Mouse (Mus musculus) cerebellum, adult 9-10 months (tissue): ENCODE measurements around the gene Pxn.
A peak's percentile ranks its signal among the peaks of the same experiment; 100 is the strongest.
"Not testable (repeated sequence)": the region's sequence is repeated elsewhere in the genome, so short reads cannot be mapped to it uniquely, and the experiment has no call there.

Experiments used
- DNase-seq: peaks from one replicate; pipeline ENCODE4 v3.0.0; 2022

Gene Pxn

DNA sequence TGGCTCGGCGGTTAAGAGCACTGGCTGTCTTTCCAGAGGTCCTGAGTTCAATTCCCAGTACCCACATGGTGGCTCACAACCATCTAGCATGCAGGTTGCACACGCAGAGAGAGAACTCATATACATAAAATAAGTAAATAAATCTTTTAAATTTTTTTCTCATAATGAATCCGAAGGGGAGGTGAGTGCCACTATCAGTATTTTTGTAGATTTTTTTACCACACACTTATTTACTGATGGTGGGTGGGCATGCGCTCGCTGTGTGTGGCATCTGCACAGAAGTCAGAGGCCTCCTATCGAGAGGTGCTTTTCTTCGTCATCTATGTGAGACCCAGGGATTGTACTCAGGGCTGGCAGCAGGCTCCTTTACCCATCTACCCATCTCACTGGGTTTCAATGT, 19.1 kb upstream of the Pxn start:
- peak; percentile 54 for DNase-seq

DNA sequence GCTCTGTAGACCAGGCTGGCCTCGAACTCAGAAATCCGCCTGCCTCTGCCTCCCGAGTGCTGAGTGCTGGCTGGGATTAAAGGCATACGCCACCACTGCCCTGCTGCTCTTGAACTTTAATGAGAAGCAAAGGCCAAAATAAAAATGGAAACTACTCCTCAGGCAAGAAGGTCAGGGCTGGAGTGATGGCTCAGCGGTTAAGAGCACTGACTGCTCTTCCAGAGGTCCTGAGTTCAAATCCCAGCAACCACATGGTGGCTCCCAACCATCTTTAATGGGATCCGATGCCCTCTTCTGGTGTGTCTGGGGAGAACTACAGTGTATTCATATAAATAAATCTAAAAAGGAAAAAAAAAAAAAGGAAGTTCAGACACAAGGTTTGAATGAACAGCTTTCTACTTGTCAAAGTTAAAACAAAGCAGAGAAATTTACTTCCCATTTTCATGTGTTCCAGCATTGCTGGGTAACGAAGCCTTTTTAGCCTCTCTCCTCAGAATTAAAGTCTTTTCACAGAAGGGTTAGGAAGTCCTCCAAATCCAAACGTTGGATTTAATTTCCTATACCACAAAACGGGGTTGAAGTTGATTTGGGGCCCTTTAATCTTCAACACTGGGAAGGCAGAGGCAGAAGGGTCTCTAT, 18.4 kb upstream of the Pxn start:
- peak; percentile 55 for DNase-seq

DNA sequence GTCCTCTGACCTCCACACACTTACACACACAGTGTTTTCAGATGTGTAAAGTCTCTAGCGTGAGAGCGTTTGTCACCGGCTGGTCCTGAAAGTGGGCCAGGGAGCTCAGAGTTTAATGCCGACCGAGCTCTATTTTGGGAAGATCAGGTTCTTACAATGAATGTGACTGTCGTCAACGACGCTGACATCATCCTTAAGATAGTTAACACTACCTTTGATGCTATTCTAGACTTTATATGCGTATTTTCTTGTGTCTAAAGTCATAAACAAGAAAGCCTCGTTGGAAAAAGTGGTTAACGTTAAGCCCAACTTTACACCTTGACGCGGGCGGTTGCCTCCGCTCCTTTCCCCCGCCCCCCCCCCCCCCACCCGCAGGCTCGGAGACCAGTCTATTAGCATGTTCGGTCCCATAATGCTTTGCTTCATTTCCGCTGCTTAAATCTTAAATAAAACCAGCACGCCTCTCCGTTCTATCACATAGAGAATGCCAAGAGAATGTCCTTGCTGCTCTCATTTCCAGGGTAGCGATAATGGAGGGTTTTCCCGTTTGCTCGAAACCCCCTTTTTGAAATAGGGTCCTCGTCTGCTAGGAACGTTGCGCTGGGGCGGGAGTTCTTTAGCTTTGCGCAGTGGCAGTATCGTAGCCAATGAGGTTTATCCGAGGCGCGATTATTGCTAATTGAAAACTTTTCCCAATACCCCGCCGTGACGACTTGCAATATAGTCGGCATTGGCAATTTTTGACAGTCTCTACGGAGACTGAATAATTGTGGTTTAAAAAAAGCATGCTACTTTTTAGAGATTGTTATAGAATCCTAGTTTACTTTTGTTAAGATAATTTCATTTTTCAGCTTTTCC, 17.4 kb upstream of the Pxn start:
- peak; percentile 93 for DNase-seq

DNA sequence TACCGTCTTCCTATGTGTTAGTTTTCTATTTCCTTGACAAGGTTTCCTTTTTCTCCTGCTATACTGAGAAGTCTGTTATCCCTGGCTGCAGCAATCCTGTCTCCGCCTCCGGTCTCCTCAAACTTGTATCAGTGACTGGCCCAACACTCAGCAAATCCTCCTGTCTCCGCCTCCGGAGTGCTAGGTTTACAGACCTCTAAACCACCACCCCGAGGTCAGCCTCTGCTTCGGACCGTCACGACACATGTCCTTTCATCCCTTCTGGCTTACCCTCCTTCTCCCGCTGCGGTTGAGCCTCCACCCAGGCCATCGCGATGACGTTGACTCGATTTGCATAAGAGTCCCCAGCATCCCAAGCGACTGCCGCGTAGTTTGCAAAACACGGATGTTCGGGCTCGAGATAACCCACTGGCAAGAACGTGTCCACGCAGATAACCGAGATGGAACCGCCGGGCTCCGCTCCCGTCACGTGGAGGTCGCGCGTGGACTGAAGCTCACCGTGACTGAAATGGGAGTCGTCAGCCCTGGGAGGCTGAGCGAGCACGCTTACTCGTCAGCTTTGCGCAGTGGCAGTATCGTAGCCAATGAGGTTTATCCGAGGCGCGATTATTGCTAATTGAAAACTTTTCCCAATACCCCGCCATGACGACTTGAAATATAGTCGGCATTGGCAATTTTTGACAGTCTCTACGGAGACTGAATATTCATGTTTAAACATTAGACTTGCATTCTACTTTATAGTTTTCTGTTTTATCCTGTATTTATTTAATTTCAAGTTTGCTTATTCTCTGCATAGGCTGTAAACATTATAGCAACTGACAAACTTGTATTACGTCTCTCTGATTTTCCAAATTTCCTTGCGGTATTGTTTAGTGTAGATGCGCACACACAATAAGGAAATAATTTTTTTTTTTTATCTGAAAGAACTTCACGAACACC, 16.5 kb upstream of the Pxn start:
- DNase-seq: peak; percentile 96

DNA sequence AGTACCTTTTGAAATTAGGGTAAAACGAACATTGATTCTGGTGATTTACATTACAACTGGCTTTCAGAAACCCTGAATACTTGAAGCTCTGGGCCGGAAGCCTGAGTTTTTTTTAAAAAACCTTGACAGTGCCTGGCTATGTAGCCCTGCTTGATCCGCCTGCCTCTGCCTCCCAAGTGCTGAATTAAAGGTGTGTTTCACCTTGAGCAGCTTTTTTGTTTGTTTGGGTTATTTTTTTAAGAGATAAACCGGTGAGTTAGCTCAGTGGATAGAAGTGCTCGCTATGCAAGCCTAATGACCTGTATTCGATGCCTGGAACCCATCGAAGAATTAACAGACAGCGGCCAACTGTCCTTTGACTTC, 15.9 kb upstream of the Pxn start:
- DNase-seq: peak; percentile 48

DNA sequence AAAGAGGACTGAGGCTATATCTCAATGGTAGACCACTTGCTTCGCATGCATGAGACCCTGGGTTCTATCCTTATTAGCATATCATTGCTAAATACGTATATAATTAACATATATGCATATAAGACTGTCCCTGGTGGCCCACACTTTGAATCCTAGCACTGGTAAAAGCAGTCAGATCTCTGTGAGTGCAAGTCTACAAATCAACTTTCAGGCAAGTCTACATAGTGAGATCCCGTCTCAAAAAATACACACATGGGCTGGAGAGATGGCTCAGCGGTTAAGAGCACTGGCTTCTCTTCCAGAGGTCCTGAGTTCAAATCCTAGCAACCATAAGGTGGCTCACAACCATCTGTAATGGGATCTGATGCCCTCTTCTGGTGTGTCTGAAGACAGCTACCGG, 15.4 kb upstream of the Pxn start:
- peak; percentile 56 for DNase-seq

DNA sequence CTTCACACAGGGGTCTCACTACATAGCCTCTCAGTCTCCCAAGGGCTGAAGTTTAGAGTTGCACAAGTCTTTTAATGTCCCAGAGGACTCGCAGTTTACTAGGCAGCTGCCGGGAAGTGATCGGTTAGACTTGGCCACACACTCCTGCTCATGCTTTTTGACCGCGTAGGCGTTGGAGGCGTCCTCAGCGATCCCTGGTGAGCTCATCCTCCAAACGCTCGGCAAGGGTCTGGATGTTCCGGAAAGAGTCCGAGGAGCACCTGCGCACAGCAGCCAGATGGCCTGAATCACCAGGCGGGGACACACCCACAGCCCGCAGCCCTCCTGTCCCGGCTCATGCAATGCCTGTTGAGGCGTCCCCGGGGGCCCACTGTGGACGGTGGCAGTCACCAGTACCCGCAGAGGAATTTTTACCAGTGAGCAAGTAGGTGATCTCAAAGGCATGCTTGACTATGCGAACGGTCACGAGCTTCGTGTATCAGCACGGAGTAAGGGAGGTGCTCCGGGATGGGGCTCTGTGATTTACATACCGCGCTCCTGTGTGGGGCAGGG, 14.6 kb upstream of the Pxn start:
- DNase-seq: peak; percentile 72

DNA sequence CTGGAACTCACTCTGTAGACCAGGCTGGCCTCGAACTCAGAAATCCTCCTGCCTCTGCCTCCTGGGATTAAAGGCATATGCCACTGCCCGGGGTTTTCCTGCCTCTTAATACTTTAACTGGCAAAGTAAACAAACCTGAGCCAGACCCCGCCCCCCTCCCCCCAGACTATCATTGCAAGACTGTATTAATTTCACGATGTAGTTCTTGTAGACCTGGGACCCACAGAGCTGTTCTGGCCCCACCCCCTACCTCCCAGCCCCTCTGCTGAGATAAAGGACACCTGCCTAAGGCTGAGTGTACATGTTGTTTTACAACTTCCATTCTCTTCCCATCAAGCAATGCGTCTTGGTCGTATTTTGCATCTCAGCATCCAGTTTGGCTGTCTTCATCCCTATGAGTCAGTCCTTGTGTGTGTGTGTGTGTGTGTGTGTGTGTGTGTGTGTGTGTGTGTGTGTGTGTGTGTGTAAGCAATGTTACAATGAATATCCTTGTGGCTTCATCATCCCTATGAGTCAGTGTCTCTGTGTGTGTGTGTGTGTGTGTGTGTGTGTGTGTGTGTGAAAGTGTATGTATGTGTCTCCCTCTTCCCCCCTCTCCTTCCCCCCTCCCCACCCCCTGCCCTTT, 13.7 kb upstream of the Pxn start:
- peak; percentile 46 for DNase-seq

DNA sequence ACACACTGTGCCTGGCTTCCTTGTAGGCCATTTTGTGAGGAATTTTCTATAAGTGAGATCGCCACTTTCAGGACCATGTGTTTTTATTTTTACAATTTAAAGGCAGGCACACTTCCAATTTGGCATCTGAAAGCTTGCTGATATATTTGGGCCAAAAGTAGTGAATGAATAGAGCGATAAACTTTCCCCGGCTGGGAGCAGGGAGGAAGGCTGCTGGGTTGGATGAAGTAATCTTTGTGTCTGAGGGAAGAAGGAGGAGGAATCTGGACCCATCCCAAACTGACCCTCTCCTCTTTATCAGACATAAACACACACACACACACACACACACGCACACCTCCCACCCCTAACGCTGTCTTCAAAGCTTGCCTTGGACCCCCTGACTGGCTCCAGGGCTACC, 13.0 kb upstream of the Pxn start:
- DNase-seq: peak; percentile 47

DNA sequence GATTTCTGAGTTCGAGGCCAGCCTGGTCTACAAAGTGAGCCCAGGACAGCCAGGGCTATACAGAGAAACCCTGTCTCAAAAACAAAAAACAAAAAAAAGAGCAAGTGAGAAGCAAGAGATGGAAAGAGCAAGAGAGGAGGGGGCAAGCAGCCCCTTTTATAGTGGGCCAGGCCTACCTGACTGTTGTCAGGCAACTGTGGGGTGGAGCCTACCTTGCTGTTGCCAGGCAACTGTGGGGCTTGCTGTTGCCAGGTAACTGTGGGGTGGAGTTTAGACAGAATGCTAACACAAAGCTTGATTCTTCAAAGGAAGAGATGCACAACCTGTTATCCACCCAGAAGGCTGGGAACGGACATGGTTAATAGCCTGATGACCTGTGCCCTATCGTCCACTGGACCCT, 10.9 kb upstream of the Pxn start:
- DNase-seq: peak; percentile 26

DNA sequence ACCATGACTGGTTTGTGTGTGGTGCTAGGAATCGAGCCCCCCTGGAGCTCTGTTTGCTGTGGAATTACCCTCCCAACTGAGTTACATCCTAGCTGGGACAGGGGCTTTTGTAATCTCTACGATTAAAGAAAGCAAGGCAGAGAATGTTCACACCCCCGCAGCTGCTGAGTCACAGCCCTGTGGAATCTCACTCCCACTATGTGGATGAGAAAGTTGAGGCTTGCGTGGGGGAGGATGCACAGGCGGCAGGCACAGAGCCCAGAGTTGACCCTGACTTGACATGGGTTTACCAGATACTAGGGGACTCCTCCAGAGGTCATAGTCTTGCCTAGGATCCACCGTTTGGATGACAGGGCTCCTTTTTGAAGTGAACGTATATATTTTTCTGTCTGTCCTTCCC, 9.4 kb upstream of the Pxn start:
- DNase-seq: peak; percentile 30

DNA sequence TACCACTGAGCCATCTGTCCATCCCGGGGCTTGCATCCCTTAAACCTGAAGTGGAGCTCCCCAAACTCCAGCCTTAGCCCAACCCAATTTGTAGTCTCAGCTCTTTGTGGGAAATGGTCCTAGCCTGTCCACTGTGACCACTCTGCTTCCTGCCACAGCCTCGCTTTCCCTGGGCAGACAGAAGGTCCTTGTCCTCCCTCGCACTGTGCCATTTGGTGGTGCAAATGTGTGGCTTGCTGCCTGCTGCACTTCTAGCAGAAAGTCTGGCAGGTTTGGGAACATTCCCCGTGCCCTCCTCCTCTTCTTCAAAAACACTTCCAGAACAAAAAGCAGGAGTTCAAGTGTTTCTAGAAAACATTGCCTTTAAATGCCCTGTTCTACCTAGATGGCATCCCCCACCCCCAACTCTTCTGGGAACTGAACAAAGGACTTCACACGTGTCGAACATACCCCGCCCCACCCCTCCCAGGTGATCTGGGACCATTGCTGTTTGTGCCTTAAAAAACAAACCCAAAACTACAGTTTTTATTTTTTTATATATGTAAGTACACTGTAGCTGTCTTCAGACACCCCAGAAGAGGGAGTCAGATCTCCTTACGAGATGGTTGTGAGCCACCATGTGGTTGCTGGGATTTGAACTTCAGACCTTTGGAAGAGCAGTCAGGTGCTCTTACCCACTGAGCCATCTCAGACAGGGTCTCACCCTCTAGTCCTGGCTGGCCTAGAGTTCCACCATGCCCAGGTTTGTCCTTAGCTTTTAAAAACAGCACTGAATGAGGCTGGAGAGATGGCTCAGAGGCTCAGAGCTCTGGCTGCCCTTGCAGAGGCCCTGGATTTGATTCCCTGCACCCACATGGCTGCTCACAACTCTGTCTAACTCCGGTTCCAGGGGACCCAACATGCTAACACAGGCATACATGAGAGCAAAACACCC, 7.9 kb upstream of the Pxn start:
- DNase-seq: peak; percentile 58

DNA sequence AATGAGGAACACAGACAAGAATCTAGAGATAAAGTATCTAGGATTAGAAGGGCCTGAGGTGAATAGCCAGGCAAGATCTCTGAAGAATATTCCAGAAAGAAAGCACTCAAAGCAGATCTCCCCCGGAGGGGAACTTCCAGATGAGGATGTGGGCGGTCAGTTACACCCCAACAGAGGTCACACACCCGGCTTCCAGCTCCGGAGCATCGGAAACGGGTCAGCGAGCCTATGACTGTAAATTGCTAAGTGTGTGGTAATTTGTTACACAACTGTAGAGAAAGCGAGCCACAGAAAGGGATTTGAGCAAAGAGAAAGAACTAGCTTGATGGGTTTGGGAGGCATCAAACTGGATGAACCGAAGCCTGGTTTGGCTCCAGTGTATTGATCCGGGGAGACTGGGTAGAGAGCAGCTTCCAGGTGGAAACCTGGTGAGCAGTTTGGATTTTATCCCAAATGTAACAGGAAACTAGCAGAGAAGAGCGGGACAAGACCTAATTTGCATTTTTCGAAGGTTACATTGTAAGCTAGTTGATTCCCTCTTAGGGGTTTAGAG, 6.0 kb upstream of the Pxn start:
- DNase-seq: no peak

DNA sequence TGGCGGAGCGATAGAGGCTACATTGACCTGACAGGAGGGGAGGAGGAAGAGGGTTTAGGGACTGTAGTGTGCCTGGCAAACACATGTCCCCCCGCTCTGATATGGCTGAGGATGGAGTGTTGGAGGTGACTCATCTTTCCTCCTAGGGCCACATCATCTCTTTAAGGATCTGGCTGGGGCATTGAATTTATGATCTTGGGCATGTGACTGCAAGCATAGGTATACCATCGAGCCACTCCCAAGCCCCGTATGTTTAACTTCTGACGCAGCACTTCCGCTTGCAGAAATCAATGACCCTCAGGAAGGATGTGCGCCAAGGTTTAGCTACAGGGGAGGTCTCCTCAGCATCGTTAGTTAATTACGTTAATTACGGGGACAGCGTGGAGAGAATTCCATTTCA, 3.4 kb upstream of the Pxn start:
- DNase-seq: no peak

DNA sequence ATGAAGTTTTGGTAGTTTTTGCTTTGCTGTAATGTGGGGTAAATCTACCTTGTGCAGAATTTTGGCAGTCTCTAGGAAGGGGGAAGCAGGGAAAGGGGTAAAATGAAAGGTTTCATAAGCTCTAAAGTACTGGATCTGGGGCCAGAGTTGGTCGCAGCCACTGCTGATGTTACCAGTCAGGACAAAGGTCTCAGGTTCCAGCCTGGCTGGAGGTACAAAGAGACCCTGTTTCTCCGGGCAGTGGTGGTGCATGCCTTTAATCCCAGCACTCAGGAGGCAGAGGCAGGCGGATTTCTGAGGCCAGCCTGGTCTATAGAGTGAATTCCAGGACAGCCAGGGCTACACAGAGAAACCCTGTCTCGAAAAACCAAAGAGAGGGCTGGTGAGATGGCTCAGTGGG, 859 bp upstream of the Pxn start:
- not testable (repeated sequence) for DNase-seq

DNA sequence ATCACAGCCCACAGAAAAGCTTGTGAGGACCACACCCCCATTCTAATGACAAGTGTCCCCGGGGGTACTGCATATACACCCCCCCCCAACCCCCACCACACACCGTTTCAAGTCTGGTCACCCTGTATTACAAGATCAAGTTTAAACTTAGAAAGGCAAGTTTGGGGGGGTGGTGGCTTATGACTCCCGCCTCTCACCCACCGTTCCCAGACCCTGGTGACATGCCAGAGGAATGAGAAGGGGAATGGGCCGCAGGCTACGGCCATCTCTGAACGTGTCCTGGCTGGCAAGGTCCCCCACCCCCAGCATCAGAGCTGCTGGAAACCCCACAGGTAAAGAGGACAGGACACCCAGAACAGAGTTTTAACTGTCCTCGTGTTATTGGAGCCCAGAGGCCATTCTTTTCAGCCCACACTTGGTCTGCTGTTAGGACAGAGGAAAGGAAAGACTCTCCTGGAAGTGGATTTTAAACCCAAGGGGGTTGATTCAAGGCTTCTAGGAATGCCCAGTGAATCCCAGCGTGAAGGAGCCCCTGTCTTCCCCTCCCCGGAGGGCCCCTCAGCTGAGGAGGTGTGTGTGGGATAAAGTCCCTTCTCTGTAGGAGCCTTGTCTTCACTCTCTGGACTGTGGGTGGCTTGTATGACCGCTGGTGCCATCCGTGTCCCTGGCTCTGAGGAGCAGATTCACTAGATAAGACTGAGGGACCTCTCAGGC, 948 bp downstream of the Pxn start:
- peak; percentile 69 for DNase-seq

DNA sequence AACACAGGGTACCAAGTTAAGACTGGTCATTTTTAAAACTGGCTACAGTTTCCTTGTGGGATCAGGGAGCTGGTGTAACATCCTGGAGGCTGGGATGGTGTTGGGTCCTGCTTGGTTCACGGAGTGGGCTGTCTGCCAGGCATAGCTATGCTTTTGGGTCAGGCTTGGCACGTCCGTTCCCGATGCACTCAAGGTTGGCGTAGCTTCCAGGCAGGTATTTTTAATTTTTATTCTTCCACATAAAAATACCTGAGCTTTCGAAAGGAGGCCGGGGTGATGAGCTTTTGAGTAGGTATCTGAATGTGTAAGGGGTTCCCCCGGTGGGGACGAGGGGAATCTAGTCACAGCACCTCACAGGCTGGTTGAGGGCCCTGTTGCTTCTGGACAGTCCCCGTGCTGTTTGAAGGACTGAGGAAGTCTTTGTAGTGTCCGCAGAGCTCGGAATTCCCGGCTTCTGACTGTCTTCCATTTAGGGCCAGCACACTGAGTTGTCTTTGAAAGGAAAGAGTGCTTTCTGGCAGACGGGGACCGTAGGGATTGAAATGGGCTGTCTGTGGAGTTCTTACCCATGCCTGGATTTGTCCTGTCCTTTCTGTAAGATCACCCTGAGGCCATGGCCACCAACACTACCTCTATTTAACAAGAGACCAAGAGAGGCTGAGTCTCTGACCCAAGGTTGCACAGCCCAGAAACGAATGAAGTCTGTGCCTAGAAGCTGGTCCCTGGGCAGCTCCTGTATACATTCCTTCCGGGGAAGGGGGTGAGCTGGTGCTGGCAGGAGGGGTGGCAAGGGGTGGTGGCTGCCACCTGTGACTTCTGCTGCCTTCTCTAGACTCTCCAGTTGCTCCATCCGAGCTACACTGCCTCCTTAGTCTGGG, 1.7 kb downstream of the Pxn start:
- peak; percentile 81 for DNase-seq

DNA sequence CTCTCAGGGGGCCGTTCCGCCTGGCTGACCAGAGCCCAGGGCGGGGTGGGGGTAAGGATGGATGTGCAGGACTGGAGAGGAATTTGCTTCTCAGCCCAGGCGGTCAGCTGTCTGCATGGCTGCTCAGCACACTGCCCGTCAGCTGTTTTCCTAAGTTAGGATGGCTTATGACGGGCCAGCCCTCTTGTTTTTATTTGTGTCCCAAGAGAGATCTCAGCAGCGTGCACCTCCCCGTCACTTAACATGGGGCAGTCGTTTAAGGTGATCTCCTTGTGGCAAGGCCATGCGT, 2.3 kb downstream of the Pxn start:
- DNase-seq: no peak

DNA sequence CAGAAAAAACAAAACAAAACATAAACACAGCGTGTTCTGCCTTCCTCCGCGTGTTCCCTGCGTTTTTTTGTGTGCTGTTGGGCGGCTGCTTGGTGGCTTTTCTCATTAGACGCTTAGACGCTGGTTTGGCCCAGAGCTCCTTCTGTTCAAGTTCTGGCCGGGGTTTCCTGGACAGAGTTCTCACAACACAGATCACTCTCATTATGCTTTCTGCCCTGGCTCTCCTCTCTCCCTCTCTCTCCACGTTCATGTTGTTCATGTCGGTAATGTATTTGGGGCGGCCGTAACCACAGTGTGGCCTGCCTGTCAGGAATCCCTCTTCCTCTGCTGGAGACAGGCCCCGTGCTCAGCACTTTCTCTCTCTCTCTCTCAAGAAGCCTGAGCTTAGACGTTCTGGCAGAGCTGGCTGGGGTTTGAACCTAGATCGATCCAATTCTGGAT, 2.9 kb downstream of the Pxn start:
- DNase-seq: peak; percentile 54
